Mouse (Mus musculus) ES-E14 (cell line): ENCODE results near the gene Ebna1bp2.

ENCODE experiments used
- CHD2 ChIP-seq: IDR thresholded peaks from 2 replicates; pipeline ENCODE4 v1.6.1; 2014; ENCODE audit warnings: mild to moderate bottlenecking, low read depth, low read length, inconsistent platforms
- HCFC1 ChIP-seq: IDR thresholded peaks from 2 replicates; pipeline ENCODE4 v1.6.1; 2012; ENCODE audit warnings: low read length, inconsistent platforms, borderline replicate concordance; ENCODE audit not compliant: insufficient read depth
- MAFK ChIP-seq: IDR thresholded peaks from 2 replicates; pipeline ENCODE4 v1.6.1; 2014; ENCODE audit warnings: mild to moderate bottlenecking, low read depth, low read length, inconsistent platforms; ENCODE audit not compliant: insufficient read depth
- ZC3H11A ChIP-seq: IDR thresholded peaks from 2 replicates; pipeline ENCODE4 v1.6.1; 2012; ENCODE audit warnings: low read depth, mild to moderate bottlenecking, inconsistent platforms, low read length, borderline replicate concordance
- ZNF384 ChIP-seq: IDR thresholded peaks from 2 replicates; pipeline ENCODE4 v1.6.1; 2012; ENCODE audit warnings: low read depth, low read length, inconsistent platforms

- no peak for TF ChIP-seq ZC3H11A
- TF ChIP-seq HCFC1 = no peak
- TF ChIP-seq ZNF384 = no peak
- no peak for TF ChIP-seq CHD2
- no peak for TF ChIP-seq MAFK
These were observed 38.0 kb upstream of the Ebna1bp2 start for GRCm38 (mm10) chr4:118582629-118583028.
